Mouse (Mus musculus) MEL (cell line): Measurements from ENCODE around the gene Ypel4. TPM values are rescaled to one million over a fixed set of nuclear protein-coding genes. Genes with fewer than 3 reads are reported as not detected.

Experiments used
- DNase-seq: peaks from one replicate; pipeline ENCODE4 v3.0.0; 2011; ENCODE audit warnings: low read depth, low spot score
- H3K27ac ChIP-seq: 2 replicates; pipeline ENCODE4 v1.5.1; 2012; ENCODE audit warnings: low read depth, mild to moderate bottlenecking, control low read depth, low read length, moderate library complexity; ENCODE audit not compliant: control insufficient read depth
- H3K27me3 ChIP-seq, 2 experiments: fragments of 150-350 bp in 1 of 2; sonication (generic) in 1 of 2; 2 replicates each; pipeline ENCODE4 v1.6.1; 2012; ENCODE audit warnings: low read length in 2 of 2, mild to moderate bottlenecking in 2 of 2, improper control_type of control experiment in 1 of 2, moderate library complexity in 1 of 2; ENCODE audit not compliant: insufficient read depth in 2 of 2, control insufficient read depth in 1 of 2
- H3K36me3 ChIP-seq, 2 experiments: 2 replicates each; pipeline ENCODE4 v1.6.1; 2012 to 2014; ENCODE audit warnings: low read length in 2 of 2, improper control_type of control experiment in 1 of 2, inconsistent platforms in 1 of 2, mild to moderate bottlenecking in 1 of 2; ENCODE audit not compliant: insufficient read depth in 2 of 2, control insufficient read depth in 1 of 2
- H3K4me1 ChIP-seq, 2 experiments: fragments of 150-350 bp in 1 of 2; sonication (generic) in 1 of 2; 2 replicates each; pipeline ENCODE4 v1.6.1; 2012; ENCODE audit warnings: low read length in 2 of 2, improper control_type of control experiment in 1 of 2, mild to moderate bottlenecking in 1 of 2; ENCODE audit not compliant: insufficient read depth in 2 of 2, control insufficient read depth in 1 of 2
- H3K4me3 ChIP-seq, 2 experiments: fragments of 150-350 bp in 1 of 2; sonication (generic) in 1 of 2; 2 replicates each; pipeline ENCODE4 v1.5.1; 2012; ENCODE audit warnings: low read depth in 2 of 2, low read length in 2 of 2, mild to moderate bottlenecking in 2 of 2, moderate library complexity in 2 of 2, control low read depth in 1 of 2, improper control_type of control experiment in 1 of 2; ENCODE audit not compliant: control insufficient read depth in 1 of 2, insufficient read depth in 1 of 2
- H3K79me2 ChIP-seq: 2 replicates; pipeline ENCODE4 v1.6.1; 2012; ENCODE audit warnings: mild to moderate bottlenecking, low read length, moderate library complexity; ENCODE audit not compliant: control insufficient read depth, poor library complexity, insufficient read depth
- H3K9ac ChIP-seq: 2 replicates; pipeline ENCODE4 v1.6.1; 2012; ENCODE audit warnings: low read depth, mild to moderate bottlenecking, control low read depth, low read length, moderate library complexity; ENCODE audit not compliant: control insufficient read depth, poor library complexity, severe bottlenecking
- H3K9me3 ChIP-seq: fragments of 150-350 bp; sonication (generic); replicated peaks from 2 replicates; pipeline ENCODE4 v1.6.1; 2012; ENCODE audit warnings: mild to moderate bottlenecking, low read length, improper control_type of control experiment, moderate library complexity; ENCODE audit not compliant: insufficient read depth
- BHLHE40 ChIP-seq: IDR thresholded peaks from 2 replicates; pipeline ENCODE4 v1.6.1; 2012; ENCODE audit warnings: low read depth, mild to moderate bottlenecking, inconsistent platforms, low read length, improper control_type of control experiment, borderline replicate concordance
- CTCF ChIP-seq, 3 experiments: IDR thresholded peaks in 2 of 3; conservative IDR thresholded peaks in 1 of 3; 2 replicates each; pipeline ENCODE4 v1.5.1; 2011 to 2012; ENCODE audit warnings: low read length in 3 of 3, low read depth in 2 of 3, mild to moderate bottlenecking in 2 of 3, improper control_type of control experiment in 1 of 3, inconsistent platforms in 1 of 3, mixed read lengths in 1 of 3, moderate library complexity in 1 of 3; ENCODE audit not compliant: control insufficient read depth in 1 of 3, insufficient read depth in 1 of 3, poor library complexity in 1 of 3, severe bottlenecking in 1 of 3
- E2F4 ChIP-seq: IDR thresholded peaks from 2 replicates; pipeline ENCODE4 v1.6.1; 2011; ENCODE audit warnings: low read depth, low read length, improper control_type of control experiment, borderline replicate concordance
- GABPA ChIP-seq: IDR thresholded peaks from 2 replicates; pipeline ENCODE4 v1.6.1; 2012; ENCODE audit warnings: low read depth, mild to moderate bottlenecking, inconsistent platforms, low read length, improper control_type of control experiment, moderate library complexity
- KAT2A ChIP-seq: conservative IDR thresholded peaks from 2 replicates; pipeline ENCODE4 v1.6.1; 2012; ENCODE audit warnings: low read depth, low read length, improper control_type of control experiment, inconsistent platforms
- MEF2A ChIP-seq: IDR thresholded peaks from 2 replicates; pipeline ENCODE4 v1.6.1; 2014; ENCODE audit warnings: low read depth, mild to moderate bottlenecking, inconsistent platforms, low read length, improper control_type of control experiment; ENCODE audit not compliant: poor library complexity, insufficient replicate concordance, severe bottlenecking; ENCODE audit errors: extremely low read depth
- POLR2AphosphoS2 ChIP-seq: IDR thresholded peaks from 2 replicates; pipeline ENCODE4 v1.6.1; 2011; ENCODE audit warnings: low read length, improper control_type of control experiment
- USF2 ChIP-seq, 2 experiments: IDR thresholded peaks; 2 replicates each; pipeline ENCODE4 v1.6.1; 2011 to 2012; ENCODE audit warnings: improper control_type of control experiment in 2 of 2, low read length in 2 of 2, borderline replicate concordance in 1 of 2, inconsistent platforms in 1 of 2, low read depth in 1 of 2, mild to moderate bottlenecking in 1 of 2; ENCODE audit not compliant: insufficient read depth in 1 of 2
- ZC3H11A ChIP-seq: IDR thresholded peaks from 2 replicates; pipeline ENCODE4 v1.6.1; 2012; ENCODE audit warnings: low read depth, mild to moderate bottlenecking, inconsistent platforms, low read length, improper control_type of control experiment
- polyA plus RNA-seq, 2 experiments: library from polyadenylated mRNA; stranded (reverse) in 1 of 2; unstranded in 1 of 2; fragments of >175 nt in 1 of 2; fragments of >200 nt in 1 of 2; gene quantifications; 2 replicates each; pipeline versions ENCODE4 v1.2.1 to v1.2.4; 2012; ENCODE audit warnings: low replicate concordance in 2 of 2, low read depth in 1 of 2; ENCODE audit not compliant: insufficient read length in 2 of 2, insufficient read depth in 1 of 2, missing spikeins in 1 of 2
- total RNA-seq: library from RNA; depleted of rRNA; stranded (reverse); fragments of 300-350 nt; gene quantifications from 2 replicates; pipeline ENCODE4 v1.2.3, GENCODE M21; 2012

Ypel4 gene
- total and polyA plus RNA-seq, 3 experiments, result 0.06 TPM; not detected in 2

DNA sequence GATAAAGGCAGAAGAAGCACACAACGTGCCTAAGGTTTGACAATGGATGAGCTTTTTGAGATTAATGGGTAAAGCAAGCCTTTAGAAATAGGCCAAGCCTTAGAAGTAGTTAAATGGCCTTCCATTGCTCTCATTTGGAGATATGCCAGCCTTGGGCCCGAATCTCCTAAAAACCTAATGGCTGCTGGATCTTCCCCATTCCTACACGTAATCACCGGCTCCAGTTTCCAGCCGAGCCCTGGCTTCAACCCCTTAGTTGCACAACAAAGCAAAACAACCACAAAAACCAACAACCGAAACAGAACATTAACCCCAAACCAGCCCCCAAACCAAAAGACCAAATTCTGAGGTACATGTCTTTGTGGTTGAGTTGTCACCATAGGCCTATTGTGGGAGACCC, 41.8 kb downstream of the Ypel4 start:
- Histone ChIP-seq H3K27me3 (peaks cover 13 to 31% of the 10 kb centered on the region in 2 experiments), H3K79me2 (no peaks in the 10 kb centered on the region), H3K27ac (no peak overlapping the region), H3K9ac (no peak overlapping the region), H3K9me3 (no peaks in the 10 kb centered on the region), H3K4me1 (no peaks in the 10 kb centered on the region), H3K4me3 (no peak overlapping the region), H3K36me3 (no peaks in the 10 kb centered on the region)
- no peak for DNase-seq
- TF ChIP-seq USF2 (IDR thresholded peaks at IDR 0.05; ENCODE audit: borderline replicate concordance in 1 of 2, insufficient read depth in 1 of 2, low read depth in 1 of 2, low read length in 2 of 2) (no peak), KAT2A (no peak), ZC3H11A (no peak), CTCF (IDR thresholded peaks at IDR 0.05 in 2 of 3, conservative IDR thresholded peaks at IDR 0.05 in 1 of 3; ENCODE audit: control insufficient read depth in 1 of 3, insufficient read depth in 1 of 3, low read depth in 2 of 3, low read length in 3 of 3, poor library complexity in 1 of 3, severe bottlenecking in 1 of 3) (no peak), BHLHE40 (no peak)

DNA sequence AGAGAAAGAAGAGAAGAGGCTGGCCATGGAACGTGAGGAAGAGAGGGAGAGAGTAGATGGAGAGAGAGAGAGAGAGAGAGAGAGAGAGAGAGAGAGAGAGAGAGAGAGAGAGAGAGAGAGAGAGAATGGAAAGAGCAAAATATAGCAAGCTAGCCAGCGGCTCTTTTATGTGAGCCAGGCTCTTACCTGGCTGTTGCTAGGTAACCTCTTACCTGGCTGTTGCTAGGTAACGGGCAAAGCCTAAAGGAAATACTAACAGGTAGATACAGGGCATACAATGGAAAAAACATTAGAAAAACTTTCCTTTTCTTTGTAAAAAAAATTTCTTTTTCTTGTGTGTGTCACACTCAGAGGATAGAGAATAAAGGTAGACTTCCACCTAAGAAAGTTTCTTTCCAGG, 43.8 kb downstream of the Ypel4 start:
- Histone ChIP-seq H3K79me2 (no peaks in the 10 kb centered on the region), H3K9ac (no peak overlapping the region), H3K27me3 (peaks cover 20 to 28% of the 10 kb centered on the region in 2 experiments), H3K27ac (no peak overlapping the region), H3K4me1 (no peaks in the 10 kb centered on the region), H3K36me3 (no peaks in the 10 kb centered on the region), H3K4me3 (no peak overlapping the region), H3K9me3 (no peaks in the 10 kb centered on the region)
- TF ChIP-seq E2F4, result no peak
- no peak for DNase-seq

DNA sequence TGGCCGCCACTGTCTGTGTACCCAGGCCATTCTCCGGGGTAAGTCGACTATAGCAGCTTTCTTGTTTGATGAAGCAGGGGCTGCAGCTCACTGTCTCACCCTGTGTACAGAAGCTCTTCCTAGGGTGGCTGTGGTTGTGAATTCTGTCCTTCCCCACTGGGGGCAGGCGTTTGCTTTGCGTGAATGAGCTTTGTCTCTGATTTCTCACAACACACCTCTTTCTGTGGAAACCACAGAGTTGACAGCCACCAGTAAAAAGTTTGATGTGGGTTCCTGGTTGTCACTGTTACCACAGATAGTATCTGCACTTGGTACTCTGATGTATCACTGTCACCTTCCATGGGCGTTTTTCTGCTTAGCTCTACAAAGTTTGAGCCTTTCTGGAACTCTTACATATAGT, 45.4 kb downstream of the Ypel4 start:
- Histone ChIP-seq H3K27ac (no peak overlapping the region), H3K27me3 (peaks cover 19 to 21% of the 10 kb centered on the region in 2 experiments), H3K4me3 (no peak overlapping the region), H3K4me1 (no peaks in the 10 kb centered on the region), H3K9ac (no peak overlapping the region), H3K36me3 (no peaks in the 10 kb centered on the region), H3K9me3 (no peaks in the 10 kb centered on the region), H3K79me2 (no peaks in the 10 kb centered on the region)
- TF ChIP-seq POLR2AphosphoS2 (no peak), CTCF (IDR thresholded peaks at IDR 0.05 in 2 of 3, conservative IDR thresholded peaks at IDR 0.05 in 1 of 3; ENCODE audit: control insufficient read depth in 1 of 3, insufficient read depth in 1 of 3, low read depth in 2 of 3, low read length in 3 of 3, poor library complexity in 1 of 3, severe bottlenecking in 1 of 3) (peak in 2 of 3 experiments; percentile 4 to 28; a peak in 1 of 6 replicates), GABPA (no peak), MEF2A (no peak)
- DNase-seq, result peak; percentile 30
